Mouse (Mus musculus): ENCODE measurements around the gene Gipc2. TPM values are rescaled to one million over a fixed set of nuclear protein-coding genes. Genes with fewer than 3 reads are reported as not detected.

Gipc2 gene
- polyA plus RNA-seq, 3 experiments from 2014 or later, result not detected

- no peak for ATAC-seq
Measured at GRCm38 (mm10) chr3:152113496-152113895, 52.5 kb downstream of the Gipc2 start.

DNA sequence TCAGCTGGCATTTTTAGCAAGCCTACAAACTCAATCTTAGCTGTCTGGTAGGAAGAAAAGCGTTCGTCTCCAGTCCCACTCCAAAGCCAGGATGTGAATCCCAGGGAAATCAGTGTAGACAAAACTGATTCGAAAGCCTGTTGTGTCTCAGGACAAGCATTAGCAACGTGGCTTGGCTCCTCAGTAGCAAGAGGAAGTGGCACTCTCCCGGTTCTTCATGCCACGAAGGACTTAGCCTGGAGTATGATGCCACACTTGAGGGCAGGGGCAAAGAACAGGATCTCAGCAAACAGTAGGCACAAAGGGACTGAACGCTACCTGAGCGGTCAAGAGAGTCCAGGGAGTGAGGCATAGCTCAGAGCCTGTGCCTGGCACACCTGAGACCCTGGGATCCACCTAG, 53.4 kb downstream of the Gipc2 start:
- ATAC-seq, result no peak

DNA sequence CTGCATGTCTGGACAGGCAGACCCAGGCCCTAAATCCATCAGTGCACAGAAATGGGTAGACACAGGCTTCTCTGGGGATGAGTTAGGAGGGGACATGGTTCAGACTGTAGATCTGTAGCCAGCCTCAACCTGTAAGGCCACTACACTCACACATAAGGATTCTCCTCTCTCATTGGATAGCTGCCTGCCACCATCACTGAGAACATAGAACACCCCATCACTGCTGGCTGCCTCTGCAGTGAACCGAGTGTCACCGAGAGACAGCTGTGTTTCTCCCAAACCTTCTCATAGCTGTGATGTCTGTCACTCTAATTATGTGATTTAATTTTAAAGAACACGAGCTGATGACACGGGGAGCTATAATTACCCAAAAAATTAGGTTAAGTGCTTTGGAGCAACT, 54.5 kb downstream of the Gipc2 start:
- ATAC-seq, result no peak

DNA sequence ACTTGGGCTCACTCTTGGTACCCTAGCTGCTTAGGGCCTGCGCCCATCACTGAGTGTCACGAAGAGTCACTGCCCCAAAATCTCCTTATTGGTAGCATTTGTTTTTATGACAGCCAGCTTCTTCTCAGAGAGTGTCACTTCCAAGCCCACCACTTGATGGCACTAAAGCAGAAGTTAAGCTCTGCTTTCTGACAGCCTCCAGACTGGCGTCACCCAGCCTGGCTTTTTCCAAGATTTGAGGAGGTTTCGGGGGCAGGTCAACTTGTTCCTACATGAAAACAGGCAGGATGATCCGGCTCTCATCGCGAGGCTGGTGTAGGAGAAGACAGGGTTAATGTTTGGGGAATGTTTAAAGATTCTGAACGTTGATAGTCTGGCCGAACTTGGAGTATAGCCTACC, 54.9 kb downstream of the Gipc2 start:
- ATAC-seq, result peak; percentile 56

GRCm38 (mm10) chr3:152109260-152109587, 56.8 kb downstream of the Gipc2 start:
- no peak for ATAC-seq

DNA sequence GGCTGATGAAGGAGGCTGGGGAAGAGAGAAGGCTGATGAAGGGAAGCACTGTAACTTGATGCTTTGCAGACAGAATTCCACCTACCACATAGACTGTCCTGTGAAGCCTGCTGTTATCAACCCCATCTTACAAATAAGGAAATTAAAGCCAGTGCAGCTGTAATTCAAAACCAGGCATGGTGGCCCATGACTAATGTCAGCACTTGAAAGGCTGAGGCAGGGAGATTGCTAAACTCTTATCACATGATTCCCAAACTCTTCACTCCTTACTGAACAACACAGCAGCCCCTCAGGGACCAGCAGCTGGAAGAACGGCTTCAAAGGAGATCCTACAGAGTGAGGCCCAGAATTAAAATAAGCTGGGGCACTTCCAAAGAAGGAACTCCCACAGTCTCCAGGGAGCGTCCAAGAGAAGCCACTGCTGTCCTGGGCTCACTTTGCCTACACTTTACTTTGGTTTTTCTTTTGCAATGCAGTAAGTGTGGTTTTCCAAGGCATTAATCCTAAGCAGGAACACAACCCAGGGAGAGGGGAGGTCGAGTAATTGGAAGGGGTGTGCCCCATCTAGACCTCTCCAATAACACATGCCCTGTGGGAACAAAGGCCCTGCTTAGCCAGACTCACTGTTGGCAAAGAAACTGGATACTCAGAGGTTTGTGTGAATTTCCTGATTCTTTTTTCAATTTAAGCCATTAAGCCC, 57.3 kb downstream of the Gipc2 start:
- no peak for ATAC-seq

- no peak for ATAC-seq
Measured at GRCm38 (mm10) chr3:152108003-152108395, 58.0 kb downstream of the Gipc2 start.

DNA sequence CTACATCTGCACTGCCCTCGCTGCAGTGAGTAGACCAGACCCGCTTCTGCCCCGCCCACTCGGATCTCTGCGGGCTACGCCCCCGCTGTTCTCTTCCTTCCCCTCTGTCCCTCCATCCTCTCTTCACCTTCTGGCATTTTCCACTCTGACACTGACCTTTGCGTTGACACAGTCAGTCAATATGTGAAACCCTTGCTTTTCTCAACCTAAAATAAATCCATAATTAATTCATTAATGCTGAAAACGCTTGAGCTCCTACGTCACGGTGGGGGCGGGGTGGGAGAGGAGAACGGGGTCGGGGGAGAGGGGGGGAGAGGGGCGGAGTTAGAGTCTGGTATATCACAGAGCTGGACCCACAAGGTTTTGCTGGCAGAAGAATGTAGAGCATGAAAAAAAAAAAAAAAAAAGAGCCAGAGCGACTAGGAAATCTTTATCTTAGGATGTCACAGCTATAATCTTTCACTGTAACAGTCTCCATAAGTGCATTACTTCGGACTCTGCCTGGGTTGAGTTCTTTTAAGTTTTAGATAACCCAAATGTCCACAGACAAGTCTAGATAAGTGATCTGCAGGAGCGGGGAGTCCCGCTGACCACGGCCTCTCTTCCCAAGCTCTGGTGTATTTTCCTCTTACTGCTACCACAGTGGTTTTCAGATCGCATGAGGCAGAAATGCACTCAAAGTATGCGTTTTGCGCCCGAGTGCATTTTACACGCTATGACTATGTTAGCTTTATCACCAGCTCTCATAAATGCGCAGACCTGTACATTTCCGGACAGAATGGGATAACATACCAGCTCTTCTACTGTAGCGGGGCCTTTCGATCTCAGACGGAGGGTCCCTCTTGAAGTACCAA, 58.7 kb downstream of the Gipc2 start:
- ATAC-seq, result no peak

DNA sequence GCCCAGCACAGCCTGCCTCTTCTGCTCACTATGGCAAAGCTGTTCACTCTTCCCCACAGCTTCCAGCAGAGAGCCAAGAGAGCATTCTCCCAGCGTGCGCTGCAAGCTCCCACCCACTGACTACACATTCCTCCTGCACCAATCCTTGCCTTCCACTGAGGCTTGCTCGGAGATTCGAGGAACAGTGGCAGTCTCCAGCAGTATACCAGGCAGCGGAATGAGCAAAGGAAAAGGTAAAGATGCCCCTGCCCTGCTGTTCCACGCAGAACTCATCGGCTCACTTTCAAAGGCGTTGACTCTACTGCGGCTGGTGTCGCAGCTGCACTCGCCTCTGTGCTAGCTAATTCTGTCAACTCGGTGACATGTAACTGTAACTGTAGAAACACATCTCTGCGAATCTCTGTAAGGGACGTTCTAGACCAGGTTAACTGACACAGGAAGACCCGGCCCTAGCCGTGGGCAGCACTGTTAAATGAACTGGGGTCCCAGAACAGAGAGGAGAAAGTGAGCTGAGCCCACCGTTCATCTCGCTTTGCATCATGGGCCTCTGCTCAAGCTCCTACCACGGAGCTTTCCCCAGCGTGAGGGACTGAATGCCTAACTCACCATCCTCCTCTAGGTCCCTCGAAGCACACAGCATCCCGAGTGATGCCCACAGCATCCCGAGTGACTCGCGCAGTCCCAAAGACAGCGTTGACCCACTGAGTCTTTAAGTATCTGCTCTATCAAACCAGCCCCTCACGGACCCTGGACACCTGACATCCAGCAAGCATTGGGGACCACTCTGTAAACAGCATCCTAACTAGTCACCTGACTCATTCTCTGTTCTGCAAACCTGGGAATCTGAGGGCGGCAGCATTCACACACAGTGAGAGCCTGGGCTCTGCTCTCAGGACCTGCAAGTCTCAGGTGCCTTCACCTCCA, 59.5 kb downstream of the Gipc2 start:
- ATAC-seq, result peak; percentile 24

DNA sequence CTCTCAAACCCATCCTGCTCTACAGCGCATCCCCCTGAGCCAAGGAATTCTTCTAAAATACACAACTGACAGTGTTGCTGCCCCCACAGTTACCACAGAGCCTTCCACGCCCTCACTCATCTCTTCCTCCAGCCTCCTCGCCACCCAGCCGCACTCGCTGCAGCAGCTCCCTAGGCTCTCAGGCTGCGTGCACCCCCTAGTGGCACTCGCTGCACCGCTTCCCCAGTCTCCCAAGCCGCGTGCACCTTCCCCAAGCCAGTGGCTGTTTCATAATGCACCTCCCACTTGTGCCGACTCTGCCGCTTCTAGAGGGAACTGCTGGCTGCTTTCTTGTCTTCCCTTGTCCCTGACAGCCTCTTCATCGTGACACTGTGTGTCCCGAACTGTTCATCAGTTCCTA, 60.7 kb downstream of the Gipc2 start:
- peak; percentile 47 for ATAC-seq

DNA sequence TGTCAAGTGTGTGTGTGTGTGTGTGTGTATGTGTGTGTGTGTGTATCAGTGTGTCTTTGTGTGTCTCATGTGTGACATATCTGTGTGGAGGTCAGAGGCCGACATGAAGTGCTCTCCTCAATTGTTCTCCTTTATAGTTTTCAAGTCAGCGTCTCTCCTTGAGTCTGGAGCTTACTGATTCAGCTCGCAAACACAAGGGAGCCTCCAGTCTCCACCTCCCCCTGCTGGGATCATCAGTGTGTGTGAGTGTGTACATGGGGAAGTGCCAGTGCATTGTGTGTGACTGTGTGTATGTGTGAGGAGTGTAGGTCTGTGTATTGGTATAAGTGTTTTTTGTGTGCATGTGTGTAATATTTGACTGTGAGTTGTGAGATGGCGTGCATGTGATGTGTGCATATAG, 62.6 kb downstream of the Gipc2 start:
- ATAC-seq, result no peak

DNA sequence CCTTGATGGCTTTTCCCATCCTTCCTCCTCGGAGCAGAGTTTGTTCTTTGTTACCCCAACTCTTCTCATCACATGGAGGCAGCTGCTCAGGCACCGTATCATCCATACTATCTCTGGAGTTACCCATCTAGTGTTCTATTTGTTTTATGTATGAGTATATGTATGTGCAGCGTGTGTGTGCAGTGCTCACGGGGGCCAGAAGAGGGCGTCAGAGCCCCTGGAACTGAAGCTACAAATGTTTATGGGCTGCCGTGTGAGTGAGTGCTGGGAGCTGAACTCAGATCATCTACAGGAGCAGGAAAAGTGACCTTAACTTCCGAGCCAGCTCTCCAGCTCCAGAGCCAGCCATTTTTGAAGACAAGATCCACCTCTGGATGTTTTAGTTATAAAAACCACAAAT, 64.6 kb downstream of the Gipc2 start:
- ATAC-seq, result no peak

DNA sequence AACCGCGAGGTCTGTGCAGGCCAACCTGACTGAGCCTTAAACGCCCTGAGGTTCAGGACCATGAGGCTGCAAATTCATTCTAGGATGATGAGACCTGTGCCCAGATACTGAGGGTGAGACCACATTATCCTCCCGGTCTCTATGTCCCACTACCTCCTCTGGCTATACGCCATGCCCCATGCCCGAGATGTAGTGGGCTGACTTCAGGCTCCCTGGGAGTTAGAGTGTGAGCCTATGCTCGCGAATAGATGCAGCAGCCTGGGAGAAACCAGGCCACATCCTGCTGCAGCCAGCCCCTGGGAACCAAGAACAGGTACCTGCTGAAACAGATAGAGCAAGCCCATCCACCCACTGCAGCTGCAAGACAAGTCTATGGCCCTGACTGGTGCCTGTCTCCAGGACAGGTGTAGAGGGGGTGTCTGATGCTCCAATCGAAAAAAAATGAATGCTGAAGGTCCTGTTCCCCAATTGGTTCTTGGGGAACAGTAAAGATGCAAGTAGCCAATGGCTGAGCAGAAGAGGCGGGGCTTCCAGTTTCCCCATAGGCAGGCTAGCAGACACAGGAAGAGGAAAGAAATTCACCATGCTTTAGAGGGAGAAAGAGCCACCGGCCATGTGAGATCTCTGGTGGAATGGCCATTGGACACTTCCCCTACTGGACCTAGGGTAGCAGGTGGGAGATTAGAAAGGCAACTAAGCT, 65.8 kb downstream of the Gipc2 start:
- ATAC-seq, result no peak

DNA sequence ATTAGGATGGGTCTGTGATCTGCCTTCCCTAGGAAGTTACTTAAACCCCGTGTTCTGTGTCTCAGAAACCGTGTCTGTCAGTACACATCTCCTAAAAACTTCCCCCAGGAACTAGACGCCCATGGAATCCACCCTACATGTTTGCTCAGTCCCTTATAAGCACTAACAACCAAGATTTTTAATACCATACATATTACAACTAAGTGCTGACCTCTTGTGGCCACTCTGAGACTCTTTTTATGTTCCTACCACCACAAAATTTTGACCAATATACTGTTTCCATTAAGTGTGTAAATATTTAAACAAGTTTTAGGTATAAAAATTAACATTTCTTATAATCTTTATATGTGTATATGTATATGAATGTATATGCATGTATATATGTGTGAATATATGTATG, 71.0 kb downstream of the Gipc2 start:
- no peak for ATAC-seq

DNA sequence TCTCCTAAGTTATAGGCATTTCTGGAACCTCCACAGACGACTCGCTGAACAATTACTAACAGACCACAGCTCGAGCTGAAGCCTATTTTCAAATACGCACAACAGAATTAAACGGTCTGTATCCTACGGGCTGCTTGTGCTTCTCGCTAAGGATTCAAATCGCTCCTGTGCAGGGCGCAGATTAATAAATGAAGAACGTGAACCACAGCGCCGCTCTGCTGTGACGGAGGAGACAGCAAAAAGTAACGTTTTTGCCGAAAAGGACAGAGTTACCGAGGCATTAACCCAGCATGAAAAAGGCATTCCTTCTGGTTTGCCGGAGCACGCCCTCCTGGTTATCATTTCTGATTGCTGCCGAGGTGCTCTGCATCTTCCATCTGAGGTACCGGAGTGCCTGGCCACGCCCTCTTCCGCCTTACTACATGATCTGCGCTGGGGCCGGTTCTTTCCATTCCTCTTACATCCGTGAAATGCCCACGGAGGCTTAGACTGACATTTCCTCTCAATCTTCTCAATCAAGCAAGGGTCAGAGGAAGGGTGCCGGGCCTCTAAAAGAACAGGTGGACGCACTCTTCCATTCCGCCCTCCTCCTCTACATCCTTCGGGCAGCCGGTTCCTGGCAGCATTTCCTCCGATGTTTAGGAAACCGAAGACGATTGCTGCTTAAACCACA, 73.5 kb downstream of the Gipc2 start:
- ATAC-seq, result peak; percentile 82

- ATAC-seq, result no peak
Measured at GRCm38 (mm10) chr3:152089178-152089577, 76.9 kb downstream of the Gipc2 start.

DNA sequence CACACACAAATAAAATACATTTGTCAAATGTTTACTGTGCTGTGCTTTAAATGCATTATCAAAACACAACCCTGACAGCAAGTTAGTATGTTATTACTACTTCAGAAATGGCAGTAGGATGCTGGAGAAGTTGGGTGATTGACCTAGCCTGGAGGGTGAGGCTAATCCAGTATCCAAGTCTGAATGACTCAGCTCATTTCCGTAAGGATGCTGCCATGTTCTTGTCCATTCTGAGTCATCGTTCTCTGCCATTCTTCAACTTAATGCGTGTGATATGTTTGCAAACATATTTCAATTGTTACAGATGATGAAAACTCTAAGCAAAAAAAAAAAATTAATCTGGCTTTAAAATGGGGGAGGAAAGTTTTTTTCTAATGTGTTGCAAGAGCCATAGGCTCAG, 84.6 kb downstream of the Gipc2 start:
- ATAC-seq, result no peak

- no peak for ATAC-seq
Measured at GRCm38 (mm10) chr3:152076088-152076487, 89.9 kb downstream of the Gipc2 start.

DNA sequence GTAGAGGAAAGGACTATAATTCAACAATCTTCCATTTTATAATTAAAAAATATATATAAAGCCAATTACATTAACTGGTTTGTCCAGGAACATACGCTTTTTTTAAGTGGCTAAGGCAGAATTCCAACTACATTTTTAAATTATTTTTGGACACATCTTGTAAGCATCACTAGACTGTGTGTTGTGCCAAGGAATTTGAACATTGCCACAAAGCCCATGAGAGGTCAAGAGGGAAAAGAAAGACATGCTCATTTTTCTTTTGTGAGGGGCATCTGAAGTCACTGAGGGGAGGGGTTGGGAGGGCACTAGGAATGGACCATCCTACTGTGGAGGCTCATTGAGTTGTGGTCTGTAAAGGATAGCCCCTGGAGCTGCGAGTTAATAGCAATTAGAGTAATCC, 97.0 kb downstream of the Gipc2 start:
- ATAC-seq, result no peak

- ATAC-seq, result no peak
Measured at GRCm38 (mm10) chr3:152068311-152068710, 97.7 kb downstream of the Gipc2 start.

- no peak for ATAC-seq
Measured at GRCm38 (mm10) chr3:152066696-152067095, 99.3 kb downstream of the Gipc2 start.

DNA sequence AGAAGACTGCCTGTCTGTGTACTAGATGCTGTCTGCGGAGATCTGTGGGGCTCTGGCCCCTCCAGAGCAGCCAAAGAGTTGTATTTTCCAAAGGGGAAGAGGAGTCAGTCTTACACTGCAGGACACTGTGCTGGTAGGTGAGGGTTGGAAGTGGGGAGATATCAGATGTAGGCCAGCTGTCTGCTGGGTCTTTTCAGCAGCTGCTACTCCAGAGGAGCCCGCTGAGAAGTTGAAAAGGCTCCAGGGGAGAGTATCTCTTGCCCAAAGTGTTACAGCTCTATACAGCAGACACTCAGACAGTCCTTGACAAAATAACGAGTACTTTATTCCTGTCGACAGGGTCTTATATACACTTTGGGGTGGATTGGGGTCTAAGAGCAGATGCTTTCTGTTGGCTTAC, 100.2 kb downstream of the Gipc2 start:
- no peak for ATAC-seq

Measured in inflammation-experienced regulatory T-cells, adult 6 months (primary cell).